Mouse (Mus musculus) neural tube, embryonic 11.5 days (tissue): ENCODE measurements at regions not wholly inside any gene's neighbourhood (a gene's known extent, or its start where the extent isn't known, plus 50 kb on each side); places are given as distances from the start of the nearest gene placed in this dataset.

Experiments used
- ATAC-seq: fragments of 200-750 bp; cut with Nextera tagmentation; 2 replicates; pipeline ENCODE4 v1.8.0; 2017; ENCODE audit warnings: moderate number of reproducible peaks, mild to moderate bottlenecking, moderate TSS enrichment, moderate library complexity; ENCODE audit not compliant: insufficient read depth, low FRiP score, low TSS enrichment
- DNase-seq: peaks from one replicate; pipeline ENCODE4 v3.0.0-alpha.2; 2015; ENCODE audit warnings: low spot score
- H3K27ac ChIP-seq: fragments of 300-500 bp; sonication (generic); 2 replicates; pipeline ENCODE4 v1.5.1; 2014; ENCODE audit warnings: low read depth, mild to moderate bottlenecking, low read length
- H3K27me3 ChIP-seq: fragments of 300-500 bp; sonication (generic); 2 replicates; pipeline ENCODE4 v1.6.1; 2014; ENCODE audit warnings: mild to moderate bottlenecking, low read length, mixed read lengths; ENCODE audit not compliant: control insufficient read depth, insufficient read depth
- H3K36me3 ChIP-seq: fragments of 300-500 bp; sonication (generic); 2 replicates; pipeline ENCODE4 v1.6.1; 2014; ENCODE audit warnings: mild to moderate bottlenecking, low read length, moderate library complexity, mixed read lengths; ENCODE audit not compliant: control insufficient read depth, insufficient read depth
- H3K4me1 ChIP-seq: fragments of 300-500 bp; sonication (generic); 2 replicates; pipeline ENCODE4 v1.6.1; 2014; ENCODE audit warnings: low read length, mixed read lengths; ENCODE audit not compliant: control insufficient read depth, insufficient read depth
- H3K4me2 ChIP-seq: fragments of 300-500 bp; sonication (generic); 2 replicates; pipeline ENCODE4 v1.6.1; 2014; ENCODE audit warnings: low read depth, mild to moderate bottlenecking, moderate library complexity
- H3K4me3 ChIP-seq: fragments of 300-500 bp; sonication (generic); 2 replicates; pipeline ENCODE4 v1.5.1; 2014; ENCODE audit warnings: low read depth, low read length
- H3K9ac ChIP-seq: fragments of 300-500 bp; sonication (generic); 2 replicates; pipeline ENCODE4 v1.6.1; 2014; ENCODE audit warnings: mild to moderate bottlenecking, low read length
- H3K9me3 ChIP-seq: fragments of 300-500 bp; sonication (generic); 2 replicates; pipeline ENCODE4 v1.6.1; 2016; ENCODE audit warnings: low read length; ENCODE audit not compliant: control insufficient read depth
- WGBS: fragments of 180-500 bp; shearing (Covaris S2); extraction: QIAGEN DNeasy Blood & Tissue Kit; methylation state at CpG from one replicate; pipeline ENCODE4 v1.1.7; 2014; 5-methylcytosine and 5-hydroxymethylcytosine counted together

DNA sequence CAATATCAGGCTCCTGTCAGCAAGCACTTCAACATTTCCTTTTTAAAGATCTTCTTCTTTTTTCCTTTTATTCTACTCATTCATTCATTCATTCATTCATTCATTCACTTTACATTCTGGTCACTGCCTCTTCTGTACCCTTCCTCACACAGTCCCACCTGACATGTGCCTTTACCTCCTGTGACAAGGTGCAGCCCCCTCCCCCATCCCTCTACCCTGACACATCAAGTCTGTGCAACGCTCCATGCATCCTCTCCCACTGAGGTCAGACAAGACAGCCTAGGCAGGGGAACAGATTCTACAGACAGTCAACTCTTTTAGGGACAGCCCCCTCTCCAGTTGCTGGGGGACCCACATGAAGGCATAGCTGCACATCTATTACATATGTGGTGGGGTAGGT, 380.5 kb downstream of the Tmem161b start:
- ATAC-seq (no peak), DNase-seq (no peak)
- no peaks in the 10 kb centered on the region for H3K36me3 ChIP-seq

GRCm38 (mm10) chr13:84612497-84612896, 390.4 kb downstream of the Tmem161b start:
- ATAC-seq (no peak), DNase-seq (no peak)
- 0 out of 2 replicates have a peak overlapping the region, but pooled peaks have one; percentile 20 for H3K27ac ChIP-seq
- H3K36me3 ChIP-seq = no peaks in the 10 kb centered on the region
- no peak overlapping the region for H3K4me3 ChIP-seq
- peaks cover 3% of the 10 kb centered on the region; the same call in 1 of the 2 replicates for H3K4me1 ChIP-seq
- no peak overlapping the region for H3K9ac ChIP-seq
- 4% methylated on average over 4 of the region's 4 CpGs for WGBS
- H3K27me3 ChIP-seq = no peaks in the 10 kb centered on the region
- H3K4me2 ChIP-seq = no peak overlapping the region
- no peaks in the 10 kb centered on the region for H3K9me3 ChIP-seq

More for the DNA sequence above, 380.5 kb downstream of the Tmem161b start:
- Histone ChIP-seq H3K9me3 (no peaks in the 10 kb centered on the region), H3K27ac (no peak overlapping the region), H3K4me3 (no peak overlapping the region), H3K9ac (no peak overlapping the region), H3K4me2 (no peak overlapping the region), H3K27me3 (no peaks in the 10 kb centered on the region), H3K4me1 (no peaks in the 10 kb centered on the region)
- WGBS = 87% methylated on average over 1 of the region's 1 CpGs

DNA sequence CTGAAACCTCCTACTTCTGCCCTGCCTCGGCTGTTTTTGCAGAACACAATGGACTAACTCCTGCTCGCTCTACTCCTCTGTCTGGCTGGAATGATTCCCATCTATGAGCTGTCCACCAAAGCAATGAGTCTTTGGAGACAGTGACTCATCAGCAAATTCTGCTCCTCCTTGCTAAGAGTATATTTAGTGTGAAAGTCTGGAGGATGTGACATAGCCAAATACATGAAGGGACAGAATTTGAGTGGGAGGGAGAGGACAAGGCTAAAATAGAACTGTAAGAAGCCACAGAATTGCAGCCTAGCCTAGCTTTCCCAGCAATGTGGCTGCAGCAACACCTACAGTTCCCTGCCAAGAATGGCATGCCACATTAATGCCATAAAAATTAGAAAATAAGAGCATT, 390.9 kb downstream of the Tmem161b start:
- no peak for DNase-seq

DNA sequence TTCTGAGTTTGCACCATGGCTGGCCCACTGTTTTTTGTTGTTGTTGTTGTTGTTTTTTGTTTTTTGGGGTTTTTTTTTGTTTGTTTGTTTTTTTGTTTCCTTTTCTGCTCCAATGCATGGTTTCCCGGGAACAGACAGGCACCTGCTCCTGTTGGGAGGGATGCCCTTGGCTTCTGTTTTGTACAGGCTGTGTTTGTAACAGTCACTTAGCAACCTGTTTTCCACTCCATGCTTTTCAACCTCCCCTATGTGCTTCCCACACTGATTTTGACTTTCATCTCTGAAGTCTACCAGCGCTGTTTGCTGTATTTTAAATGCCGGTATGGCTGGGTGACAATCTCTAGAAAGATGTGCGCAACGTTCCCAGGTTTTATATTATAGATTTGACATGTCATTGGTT, 402.6 kb downstream of the Tmem161b start:
- Histone ChIP-seq H3K27me3 (no peaks in the 10 kb centered on the region), H3K9me3 (no peaks in the 10 kb centered on the region), H3K4me1 (peaks cover 5% of the 10 kb centered on the region; the same call in 1 of the 2 replicates), H3K36me3 (no peaks in the 10 kb centered on the region), H3K4me3 (no peak overlapping the region), H3K4me2 (no peak overlapping the region), H3K9ac (no peak overlapping the region), H3K27ac (no peak overlapping the region)
- DNase-seq = no peak
- 80% methylated on average over 5 of the region's 5 CpGs for WGBS
- no peak for ATAC-seq

More for the DNA sequence above, 390.9 kb downstream of the Tmem161b start:
- Histone ChIP-seq H3K4me1 (peaks cover 3% of the 10 kb centered on the region; the same call in 1 of the 2 replicates), H3K9me3 (no peaks in the 10 kb centered on the region), H3K36me3 (no peaks in the 10 kb centered on the region), H3K27me3 (no peaks in the 10 kb centered on the region), H3K4me3 (no peak overlapping the region), H3K9ac (no peak overlapping the region), H3K4me2 (no peak overlapping the region), H3K27ac (0 out of 2 replicates have a peak overlapping the region, but pooled peaks have one; percentile 20)
- 8% methylated on average over 2 of the region's 2 CpGs for WGBS
- no peak for ATAC-seq

GRCm38 (mm10) chr13:84625527-84625926, 403.4 kb downstream of the Tmem161b start:
- Histone ChIP-seq H3K27ac (no peak overlapping the region), H3K9me3 (no peaks in the 10 kb centered on the region), H3K4me2 (no peak overlapping the region), H3K4me1 (peaks cover 5% of the 10 kb centered on the region; the same call in 1 of the 2 replicates), H3K27me3 (no peaks in the 10 kb centered on the region), H3K36me3 (no peaks in the 10 kb centered on the region), H3K9ac (no peak overlapping the region), H3K4me3 (no peak overlapping the region)
- 14% methylated on average over 1 of the region's 1 CpGs for WGBS
- ATAC-seq (no peak), DNase-seq (no peak)

- Histone ChIP-seq H3K27me3 (no peaks in the 10 kb centered on the region), H3K36me3 (no peaks in the 10 kb centered on the region), H3K4me1 (peaks cover 5% of the 10 kb centered on the region; the same call in 1 of the 2 replicates), H3K4me2 (no peak overlapping the region), H3K9ac (no peak overlapping the region), H3K9me3 (no peaks in the 10 kb centered on the region), H3K27ac (no peak overlapping the region), H3K4me3 (no peak overlapping the region)
- 18% methylated on average over 2 of the region's 2 CpGs for WGBS
- ATAC-seq = no peak
- DNase-seq = no peak
Measured at GRCm38 (mm10) chr13:84625927-84626326, 403.8 kb downstream of the Tmem161b start.

DNA sequence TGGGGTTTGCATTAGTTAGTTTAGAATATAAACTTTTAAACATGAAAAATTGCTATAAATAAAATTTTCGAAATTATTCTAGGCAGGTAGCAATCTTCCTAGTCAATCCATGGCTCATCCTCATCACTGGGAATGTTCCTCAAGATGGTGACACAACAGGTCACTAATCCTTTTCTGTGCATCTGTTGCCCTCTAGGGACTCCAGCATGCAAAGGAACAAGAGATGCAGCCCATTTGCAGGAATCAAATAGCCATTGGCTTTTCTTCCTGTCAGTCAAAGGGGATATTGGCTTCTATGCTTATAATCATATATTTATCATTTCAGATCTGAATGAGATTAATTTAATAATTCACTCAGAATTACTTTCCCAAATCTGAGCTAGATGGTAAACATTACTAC, 404.3 kb downstream of the Tmem161b start:
- DNase-seq = no peak
- ATAC-seq = no peak
- no peak overlapping the region for H3K9ac ChIP-seq
- H3K4me2 ChIP-seq = no peak overlapping the region
- no peak overlapping the region for H3K27ac ChIP-seq
- H3K4me3 ChIP-seq = no peak overlapping the region
- H3K4me1 ChIP-seq = peaks cover 5% of the 10 kb centered on the region; the same call in 1 of the 2 replicates
- no peaks in the 10 kb centered on the region for H3K27me3 ChIP-seq
- no peaks in the 10 kb centered on the region for H3K36me3 ChIP-seq
- H3K9me3 ChIP-seq = no peaks in the 10 kb centered on the region
- WGBS = 21% methylated on average over 1 of the region's 1 CpGs

- no peak overlapping the region for H3K9ac ChIP-seq
- H3K9me3 ChIP-seq = no peaks in the 10 kb centered on the region
- H3K27ac ChIP-seq = no peak overlapping the region
- H3K36me3 ChIP-seq = no peaks in the 10 kb centered on the region
- DNase-seq (no peak), ATAC-seq (no peak)
- no peaks in the 10 kb centered on the region for H3K27me3 ChIP-seq
- WGBS = 83% methylated on average over 2 of the region's 2 CpGs
- no peak overlapping the region for H3K4me3 ChIP-seq
- H3K4me1 ChIP-seq = peaks cover 3% of the 10 kb centered on the region; the same call in 1 of the 2 replicates
- H3K4me2 ChIP-seq = no peak overlapping the region
Measured at GRCm38 (mm10) chr13:84630686-84631085, 408.6 kb downstream of the Tmem161b start.

DNA sequence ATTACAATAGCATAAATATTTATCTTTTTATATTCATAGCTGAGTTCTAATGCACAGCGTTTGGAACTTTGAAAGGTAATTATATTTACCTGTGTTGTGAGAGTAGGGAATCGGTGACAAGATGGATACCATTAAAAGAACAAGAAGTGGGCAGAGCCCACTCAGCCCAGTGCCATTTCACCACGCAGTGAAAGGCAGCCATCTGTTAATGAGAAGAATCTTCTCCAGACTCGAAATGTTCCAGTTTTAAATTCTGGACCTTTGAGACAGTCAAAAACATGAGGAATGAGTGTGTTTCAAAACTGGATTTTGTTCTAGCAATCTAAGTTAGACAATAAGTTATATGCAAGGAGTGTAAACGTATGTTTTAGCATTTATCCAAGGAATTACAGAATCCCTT, 410.4 kb downstream of the Tmem161b start:
- no peaks in the 10 kb centered on the region for H3K27me3 ChIP-seq
- WGBS = 83% methylated on average over 5 of the region's 5 CpGs
- no peak for ATAC-seq

More for the DNA sequence above, 410.4 kb downstream of the Tmem161b start:
- Histone ChIP-seq H3K9ac (no peak overlapping the region), H3K27ac (no peak overlapping the region), H3K9me3 (no peaks in the 10 kb centered on the region), H3K4me3 (no peak overlapping the region), H3K4me1 (no peaks in the 10 kb centered on the region), H3K36me3 (no peaks in the 10 kb centered on the region), H3K4me2 (no peak overlapping the region)
- DNase-seq = no peak
